ENCODE assay signal across 8 mouse cellular contexts in genomic region chr3:37639690-37640089, GRCm38 (mm10). TPM values are rescaled to one million over a fixed set of nuclear protein-coding genes. Genes with fewer than 3 reads are reported as not detected.
DNase-seq lines count a peak whose midpoint lies in the region; ATAC-seq lines count a peak whose summit lies in the region.

TSS of gene Spry1 (plus strand) at chr3:37639947.

- peak; percentile 90 for ATAC-seq in forebrain, embryonic 12.5 days (ENCODE audit: low FRiP score)
- peak; percentile 84 for ATAC-seq in heart, embryonic 16.5 days (replicated peaks; ENCODE audit: extremely low read depth, insufficient read depth, low FRiP score)
- ATAC-seq in liver, embryonic 13.5 days (ENCODE audit: low read depth): peak; percentile 78
- peak; percentile 77 for ATAC-seq in stomach, embryonic 14.5 days (ENCODE audit: insufficient number of reproducible peaks, insufficient read depth, low FRiP score, low read depth)

- peak; percentile 82 to 92 for DNase-seq in CD8-positive naive resting alpha-beta T cell, adult 2 months (ENCODE audit: low read depth in 2 of 2, low spot score in 2 of 2)
- DNase-seq in c-Kit-positive CD71-positive TER-119-positive erythroid progenitor cells, embryonic 14.5 days (ENCODE audit: low spot score): peak; percentile 89
- DNase-seq in kidney, postnatal 25 days: peak; percentile 95 to 97
- DNase-seq in liver, embryonic 13.5 days: peak; percentile 87
- DNase-seq in natural killer cell, adult 2 months (ENCODE audit: low spot score in 2 of 2): peak; percentile 57 to 83

- WGBS in forebrain, embryonic 12.5 days: under 1% methylated on average over 38 of the region's 38 CpGs
- WGBS in heart, embryonic 16.5 days: 1% methylated on average over 38 of the region's 38 CpGs
- under 1% methylated on average over 38 of the region's 38 CpGs for WGBS in liver, embryonic 13.5 days (ENCODE audit: insufficient replicate concordance)
- WGBS in stomach, embryonic 14.5 days: under 1% methylated on average over 38 of the region's 38 CpGs

- H3K36me3 ChIP-seq in forebrain, embryonic 12.5 days (replicated peaks): peaks cover 17% of the 10 kb centered on the region
- peaks cover 13% of the 10 kb centered on the region for H3K36me3 ChIP-seq in heart, embryonic 16.5 days (ENCODE audit: control insufficient read depth, insufficient read depth)
- H3K36me3 ChIP-seq in liver, embryonic 13.5 days: peaks cover 17% of the 10 kb centered on the region
- peaks cover 14% of the 10 kb centered on the region for H3K36me3 ChIP-seq in stomach, embryonic 14.5 days (ENCODE audit: control insufficient read depth, insufficient read depth, low read length)

- H3K9ac ChIP-seq in forebrain, embryonic 12.5 days: peak within 1 kb of the TSS; percentile 84
- peak within 1 kb of the TSS; percentile 94 for H3K9ac ChIP-seq in heart, embryonic 16.5 days (ENCODE audit: low read length)
- peak within 1 kb of the TSS; percentile 77 for H3K9ac ChIP-seq in liver, embryonic 13.5 days
- peak within 1 kb of the TSS; percentile 96 for H3K9ac ChIP-seq in stomach, embryonic 14.5 days (replicated peaks; ENCODE audit: low read depth, low read length)

- H3K27ac ChIP-seq in forebrain, embryonic 12.5 days: peak within 1 kb of the TSS; percentile 92
- peak within 1 kb of the TSS; percentile 81 for H3K27ac ChIP-seq in heart, embryonic 16.5 days (ENCODE audit: low read length)
- H3K27ac ChIP-seq in liver, embryonic 13.5 days: peak within 1 kb of the TSS; percentile 76
- H3K27ac ChIP-seq in stomach, embryonic 14.5 days (ENCODE audit: low read length): peak within 1 kb of the TSS; percentile 96

- H3K27me3 ChIP-seq in forebrain, embryonic 12.5 days: peaks cover 5% of the 10 kb centered on the region; the same call in 1 of the 2 replicates
- H3K27me3 ChIP-seq in heart, embryonic 16.5 days (ENCODE audit: control insufficient read depth, insufficient read depth, low read length): no peaks in the 10 kb centered on the region
- H3K27me3 ChIP-seq in liver, embryonic 13.5 days: peaks cover 29% of the 10 kb centered on the region
- H3K27me3 ChIP-seq in stomach, embryonic 14.5 days (ENCODE audit: control insufficient read depth, insufficient read depth, low read length): no peaks in the 10 kb centered on the region

- H3K4me3 ChIP-seq in forebrain, embryonic 12.5 days (replicated peaks): peak within 1 kb of the TSS; percentile 81
- peak within 1 kb of the TSS; percentile 90 for H3K4me3 ChIP-seq in heart, embryonic 16.5 days (ENCODE audit: low read length)
- H3K4me3 ChIP-seq in liver, embryonic 13.5 days (replicated peaks): peak within 1 kb of the TSS; percentile 76
- H3K4me3 ChIP-seq in stomach, embryonic 14.5 days (ENCODE audit: low read depth, low read length): peak within 1 kb of the TSS; percentile 98

- peak within 1 kb of the TSS; percentile 78 for H3K4me2 ChIP-seq in forebrain, embryonic 12.5 days
- peak within 1 kb of the TSS; percentile 88 for H3K4me2 ChIP-seq in heart, embryonic 16.5 days (ENCODE audit: low read depth, low read length)
- H3K4me2 ChIP-seq in liver, embryonic 13.5 days: peak within 1 kb of the TSS; percentile 98
- H3K4me2 ChIP-seq in stomach, embryonic 14.5 days (replicated peaks; ENCODE audit: low read depth, low read length): peak within 1 kb of the TSS; percentile 59

- H3K9me3 ChIP-seq in forebrain, embryonic 12.5 days: no peaks in the 10 kb centered on the region
- H3K9me3 ChIP-seq in heart, embryonic 16.5 days (replicated peaks; ENCODE audit: control insufficient read depth, low read length): no peaks in the 10 kb centered on the region
- no peaks in the 10 kb centered on the region for H3K9me3 ChIP-seq in liver, embryonic 13.5 days (replicated peaks)
- H3K9me3 ChIP-seq in stomach, embryonic 14.5 days (ENCODE audit: control insufficient read depth, low read depth, low read length): no peaks in the 10 kb centered on the region

- H3K4me1 ChIP-seq in forebrain, embryonic 12.5 days: peaks cover 21% of the 10 kb centered on the region
- peaks cover 17% of the 10 kb centered on the region for H3K4me1 ChIP-seq in heart, embryonic 16.5 days (ENCODE audit: control insufficient read depth, insufficient read depth, low read length)
- H3K4me1 ChIP-seq in liver, embryonic 13.5 days (replicated peaks): peaks cover 45% of the 10 kb centered on the region
- H3K4me1 ChIP-seq in stomach, embryonic 14.5 days (ENCODE audit: control insufficient read depth, insufficient read depth, low read length): peaks cover 22% of the 10 kb centered on the region; the same call in 1 of the 2 replicates

RNA-seq across cellular contexts. Expression of gene Spry1, which starts in this region (rescaled TPM):
- 13.5 and 13.7 TPM in 2 replicates for polyA plus RNA-seq in forebrain, embryonic 12.5 days (2016; fragmentation: Nextera tagmentation; extraction: Ambion mirVana)
- 6.9 and 8.2 TPM in 2 replicates for polyA plus RNA-seq in heart, embryonic 16.5 days (2015; fragmentation: Nextera tagmentation; extraction: Ambion mirVana)
- polyA plus RNA-seq in liver, embryonic 13.5 days (2015; fragmentation: Nextera tagmentation; extraction: Ambion mirVana): 2.0 and 2.4 TPM in 2 replicates
- 18.2 and 19.1 TPM in 2 replicates for polyA plus RNA-seq in stomach, embryonic 14.5 days (2014; fragmentation: Nextera tagmentation; extraction: Ambion mirVana)

Comparison
In these comparisons a context has a peak if more than half of its experiments do, and no peak if none do; other contexts are left out.
1. Peak in every context shown above with its lines: DNase-seq, ATAC-seq, H3K4me3 ChIP-seq and H3K27ac ChIP-seq.